Mouse (Mus musculus) natural killer cell, adult 2 months (primary cell): ENCODE data around the gene Adarb2.

ENCODE experiments used
- DNase-seq, 2 experiments: peaks; one replicate each; pipeline ENCODE4 v3.0.0; 2022; ENCODE audit warnings: low spot score in 2 of 2

Gene Adarb2

GRCm38 (mm10) chr13:8784308-8785061 is 581.8 kb downstream of the Adarb2 start:
- DNase-seq, result no peak

GRCm38 (mm10) chr13:8785185-8785584 is 582.5 kb downstream of the Adarb2 start:
- DNase-seq, result peak in 1 of 2 experiments; percentile 7

- DNase-seq, result no peak
These were observed 590.6 kb downstream of the Adarb2 start for GRCm38 (mm10) chr13:8793217-8793616.

GRCm38 (mm10) chr13:8800576-8800975 is 597.9 kb downstream of the Adarb2 start:
- no peak for DNase-seq

- no peak for DNase-seq
These were observed 603.3 kb downstream of the Adarb2 start for GRCm38 (mm10) chr13:8805931-8806330.
